Mouse (Mus musculus): ENCODE results near the gene Fmr1nb.
"Not testable (repeated sequence)": the region's sequence is repeated elsewhere in the genome, so short reads cannot be mapped to it uniquely, and the experiment has no call there.

Fmr1nb gene

GRCm38 (mm10) chrX:68761606-68762005, at the start of gene Fmr1nb:
Gene Fmr1nb, plus strand, starts transcription at chrX:68761839.
- H3K36me3 ChIP-seq (ENCODE audit: insufficient read depth, low read length) = no peaks in the 10 kb centered on the region
- H3K27me3 ChIP-seq (ENCODE audit: insufficient read depth, low read length) = no peaks in the 10 kb centered on the region
- peak within 1 kb of the TSS; percentile 81 for H3K4me3 ChIP-seq (replicated peaks; ENCODE audit: low read length)
- TF ChIP-seq CTCF (conservative IDR thresholded peaks at IDR 0.05; ENCODE audit: low read length) = no peak
- TF ChIP-seq NANOG (IDR thresholded peaks at IDR 0.05; ENCODE audit: borderline replicate concordance, low read length) = no peak
- no peak for TF ChIP-seq POU5F1 (IDR thresholded peaks at IDR 0.05; ENCODE audit: borderline replicate concordance, low read length)
- H3K9me3 ChIP-seq (ENCODE audit: low read length) = no peaks in the 10 kb centered on the region
- H3K4me1 ChIP-seq (replicated peaks; ENCODE audit: low read depth, low read length) = no peaks in the 10 kb centered on the region

- Histone ChIP-seq H3K9me3 (ENCODE audit: low read length) (no peaks in the 10 kb centered on the region), H3K4me3 (replicated peaks; ENCODE audit: low read length) (no peak overlapping the region)
Observed at GRCm38 (mm10) chrX:68736902-68737301, 24.7 kb upstream of the Fmr1nb start.

GRCm38 (mm10) chrX:68740088-68740487, 21.6 kb upstream of the Fmr1nb start:
- H3K4me3 ChIP-seq (replicated peaks; ENCODE audit: low read length) = no peak overlapping the region
- H3K4me1 ChIP-seq (replicated peaks; ENCODE audit: low read depth, low read length) = 0 out of 2 replicates have a peak, but pooled peaks cover 6% of the 10 kb centered on the region
- H3K27me3 ChIP-seq (ENCODE audit: insufficient read depth, low read length) = no peaks in the 10 kb centered on the region
- H3K9me3 ChIP-seq (ENCODE audit: low read length) = no peaks in the 10 kb centered on the region
- H3K36me3 ChIP-seq (ENCODE audit: insufficient read depth, low read length) = no peaks in the 10 kb centered on the region
- peak; percentile 68; the same call in 1 of the 2 replicates for TF ChIP-seq NANOG (IDR thresholded peaks at IDR 0.05; ENCODE audit: borderline replicate concordance, low read length)
- no peak for TF ChIP-seq CTCF (conservative IDR thresholded peaks at IDR 0.05; ENCODE audit: low read length)

More at GRCm38 (mm10) chrX:68736902-68737301, 24.7 kb upstream of the Fmr1nb start:
- no peak for TF ChIP-seq CTCF (conservative IDR thresholded peaks at IDR 0.05; ENCODE audit: low read length)
- no peak for TF ChIP-seq NANOG (IDR thresholded peaks at IDR 0.05; ENCODE audit: borderline replicate concordance, low read length)
- no peak for TF ChIP-seq POU5F1 (IDR thresholded peaks at IDR 0.05; ENCODE audit: borderline replicate concordance, low read length)
- Histone ChIP-seq H3K27me3 (ENCODE audit: insufficient read depth, low read length) (no peaks in the 10 kb centered on the region), H3K36me3 (ENCODE audit: insufficient read depth, low read length) (no peaks in the 10 kb centered on the region), H3K4me1 (replicated peaks; ENCODE audit: low read depth, low read length) (0 out of 2 replicates have a peak, but pooled peaks cover 6% of the 10 kb centered on the region)

GRCm38 (mm10) chrX:68820449-68820848, 58.8 kb downstream of the Fmr1nb start:
- peak overlapping the region; percentile 23; the same call in 1 of the 2 replicates for H3K4me3 ChIP-seq (replicated peaks; ENCODE audit: low read length)

GRCm38 (mm10) chrX:68821059-68821458, 59.4 kb downstream of the Fmr1nb start, which contains the start of gene Gm14698:
Gene Gm14698, plus strand, starts transcription at chrX:68821093.
- H3K4me1 ChIP-seq (replicated peaks; ENCODE audit: low read depth, low read length); H3K27me3 ChIP-seq (ENCODE audit: insufficient read depth, low read length); H3K36me3 ChIP-seq (ENCODE audit: insufficient read depth, low read length); H3K9me3 ChIP-seq (ENCODE audit: low read length): not testable (repeated sequence)
- peak within 1 kb of the TSS; percentile 23; the same call in 1 of the 2 replicates for H3K4me3 ChIP-seq (replicated peaks; ENCODE audit: low read length)

More at GRCm38 (mm10) chrX:68820449-68820848, 58.8 kb downstream of the Fmr1nb start:
- H3K9me3 ChIP-seq (ENCODE audit: low read length); H3K36me3 ChIP-seq (ENCODE audit: insufficient read depth, low read length); H3K27me3 ChIP-seq (ENCODE audit: insufficient read depth, low read length); H3K4me1 ChIP-seq (replicated peaks; ENCODE audit: low read depth, low read length): not testable (repeated sequence)

- TF ChIP-seq NANOG (IDR thresholded peaks at IDR 0.05; ENCODE audit: borderline replicate concordance, low read length) (no peak), POU5F1 (IDR thresholded peaks at IDR 0.05; ENCODE audit: borderline replicate concordance, low read length) (no peak), CTCF (conservative IDR thresholded peaks at IDR 0.05; ENCODE audit: low read length) (peak; percentile 28; the same call in 1 of the 2 replicates)
Observed at GRCm38 (mm10) chrX:68839548-68840444, 78.2 kb downstream of the Fmr1nb start.

More at GRCm38 (mm10) chrX:68839548-68840444, 78.2 kb downstream of the Fmr1nb start:
- H3K4me1 ChIP-seq (replicated peaks; ENCODE audit: low read depth, low read length) = no peaks in the 10 kb centered on the region
- no peaks in the 10 kb centered on the region for H3K9me3 ChIP-seq (ENCODE audit: low read length)
- H3K27me3 ChIP-seq (ENCODE audit: insufficient read depth, low read length) = no peaks in the 10 kb centered on the region
- H3K36me3 ChIP-seq (ENCODE audit: insufficient read depth, low read length) = no peaks in the 10 kb centered on the region
- no peak overlapping the region for H3K4me3 ChIP-seq (replicated peaks; ENCODE audit: low read length)
